ENCODE assay signal across 9 mouse cellular contexts in genomic region chr7:28488030-28488491, GRCm38 (mm10). TPM values are rescaled to one million over a fixed set of nuclear protein-coding genes. Genes with fewer than 3 reads are reported as not detected.
DNase-seq lines count a peak whose midpoint lies in the region; ATAC-seq and TF ChIP-seq lines count a peak whose summit lies in the region.
"Had no signal": no experiment of that assay in that cellular context is flagged by ENCODE, and none has a peak within 500 bp of the region (broad histone marks: within the 10 kb centered on the region; RNA-seq: fewer than 3 reads in every experiment).

No protein-coding gene starts in this region.

- H3K9ac ChIP-seq in liver, embryonic 14.5 days (replicated peaks) = no peak overlapping the region

- WGBS in liver, embryonic 14.5 days (ENCODE audit: insufficient replicate concordance) = 10% methylated on average over 16 of the region's 16 CpGs
- WGBS in olfactory bulb, adult 2 months = 3% methylated on average over 16 of the region's 16 CpGs

- TF ChIP-seq EP300 in liver, embryonic 14.5 days (IDR thresholded peaks at IDR 0.05; ENCODE audit: low read depth) = no peak

- peak overlapping the region; percentile 1; the same call in 1 of the 2 replicates for H3K4me2 ChIP-seq in liver, embryonic 14.5 days (ENCODE audit: low read depth)

- DNase-seq in cerebellum, adult 11-12 months = peak; percentile 21
- DNase-seq in A20 (ENCODE audit: low read depth, low spot score) = peak; percentile 53
- DNase-seq in fibroblast of lung, adult 2 months (ENCODE audit: low read depth) = peak; percentile 8
- DNase-seq in kidney, adult 9 months = peak; percentile 29
- DNase-seq in liver, embryonic 14.5 days (ENCODE audit: low read depth in 3 of 3, low spot score in 3 of 3) = no peak
- DNase-seq in gastrocnemius, postnatal 4 days (ENCODE audit: low spot score in 2 of 2) = no peak

- no peak overlapping the region for H3K27ac ChIP-seq in liver, embryonic 14.5 days
- no peak overlapping the region for H3K27ac ChIP-seq in olfactory bulb, adult 2 months (ENCODE audit: insufficient read depth, low read depth, low read length)

- no peaks in the 10 kb centered on the region for H3K9me3 ChIP-seq in liver, embryonic 14.5 days (ENCODE audit: control insufficient read depth, low read length)

- no peaks in the 10 kb centered on the region; a peak in 1 of 4 replicates for H3K4me1 ChIP-seq in liver, embryonic 14.5 days (replicated peaks; ENCODE audit: control insufficient read depth in 2 of 2, insufficient read depth in 2 of 2, low read length in 1 of 2)
- peaks cover 14% of the 10 kb centered on the region for H3K4me1 ChIP-seq in olfactory bulb, adult 2 months (ENCODE audit: control insufficient read depth, insufficient read depth, low read length)

- no peak for TF ChIP-seq POLR2A in olfactory bulb, adult 2 months (IDR thresholded peaks at IDR 0.05; ENCODE audit: insufficient read depth, low read depth, low read length)

- no peak overlapping the region for H3K4me3 ChIP-seq in liver, embryonic 14.5 days (ENCODE audit: insufficient read depth in 1 of 2, low read depth in 2 of 2, low read length in 2 of 2)
- H3K4me3 ChIP-seq in olfactory bulb, adult 2 months (ENCODE audit: insufficient read depth, low read depth, low read length) = peak overlapping the region; percentile 33

- TF ChIP-seq CTCF in liver, embryonic 14.5 days (IDR thresholded peaks at IDR 0.05; ENCODE audit: low read depth) = no peak
- TF ChIP-seq CTCF in olfactory bulb, adult 2 months (IDR thresholded peaks at IDR 0.05; ENCODE audit: insufficient read depth, low read depth, low read length) = no peak

- no peaks in the 10 kb centered on the region for H3K36me3 ChIP-seq in liver, embryonic 14.5 days (replicated peaks; ENCODE audit: control insufficient read depth, insufficient read depth, low read depth)

- peaks cover 5% of the 10 kb centered on the region; the same call in 1 of the 2 replicates for H3K27me3 ChIP-seq in liver, embryonic 14.5 days (ENCODE audit: control insufficient read depth, insufficient read depth, low read length)

- no peak for ATAC-seq in cerebellum, adult (ENCODE audit: insufficient number of reproducible peaks, low FRiP score, low TSS enrichment)
- no peak for ATAC-seq in liver, embryonic 14.5 days (ENCODE audit: insufficient read depth)

RNA-seq across cellular contexts. Expression of gene Ifnl2, which starts 22.2 kb away (rescaled TPM):
- not detected in 2 replicates for polyA plus RNA-seq in liver, embryonic 14.5 days (2012; rRNA removed)
- not detected in 2 replicates for polyA plus RNA-seq in liver, embryonic 14.5 days (2014; fragmentation: Nextera tagmentation; extraction: Ambion mirVana)
- not detected in 2 replicates for polyA plus RNA-seq in olfactory bulb, adult 2 months (2012; ENCODE audit: insufficient read depth, insufficient read length, low replicate concordance, missing spikeins)
- not detected for total RNA-seq in gastrocnemius, postnatal 4 days (2021)
- polyA plus RNA-seq: gonadal fat pad, adult 2 months had no signal

RNA-seq across cellular contexts. Expression of gene Ifnl3, which starts 34.6 kb away (rescaled TPM):
- polyA plus RNA-seq in liver, embryonic 14.5 days (2012; rRNA removed) = not detected in 2 replicates
- not detected in 2 replicates for polyA plus RNA-seq in liver, embryonic 14.5 days (2014; fragmentation: Nextera tagmentation; extraction: Ambion mirVana)
- not detected in 2 replicates for polyA plus RNA-seq in olfactory bulb, adult 2 months (2012; ENCODE audit: insufficient read depth, insufficient read length, low replicate concordance, missing spikeins)
- not detected for total RNA-seq in gastrocnemius, postnatal 4 days (2021)
- polyA plus RNA-seq: gonadal fat pad, adult 2 months had no signal

RNA-seq across cellular contexts. Expression of gene Lrfn1, which starts 36.3 kb away (rescaled TPM):
- polyA plus RNA-seq in liver, embryonic 14.5 days (2012; rRNA removed) = 0.41 and 0.58 TPM in 2 replicates
- 0.15 TPM in 1 of 2 replicates, not detected in the other for polyA plus RNA-seq in liver, embryonic 14.5 days (2014; fragmentation: Nextera tagmentation; extraction: Ambion mirVana)
- polyA plus RNA-seq in olfactory bulb, adult 2 months (2012; ENCODE audit: insufficient read depth, insufficient read length, low replicate concordance, missing spikeins) = not detected in 2 replicates
- 1 to 10 TPM; 3.3 to 3.6 TPM for total RNA-seq in gastrocnemius, postnatal 4 days (2021)

RNA-seq across cellular contexts. Expression of gene Gmfg, which starts 50.8 kb away (rescaled TPM):
- polyA plus RNA-seq in liver, embryonic 14.5 days (2012; rRNA removed) = 13.1 and 22.2 TPM in 2 replicates
- 31.4 and 39.3 TPM in 2 replicates for polyA plus RNA-seq in liver, embryonic 14.5 days (2014; fragmentation: Nextera tagmentation; extraction: Ambion mirVana)
- polyA plus RNA-seq in olfactory bulb, adult 2 months (2012; ENCODE audit: insufficient read depth, insufficient read length, low replicate concordance, missing spikeins) = not detected in 2 replicates
- 10 to 100 TPM; 16.1 to 16.2 TPM for total RNA-seq in gastrocnemius, postnatal 4 days (2021)

RNA-seq across cellular contexts. Expression of gene Sycn, which starts 52.6 kb away (rescaled TPM):
- not detected in 2 replicates for polyA plus RNA-seq in liver, embryonic 14.5 days (2012; rRNA removed)
- not detected in 2 replicates for polyA plus RNA-seq in liver, embryonic 14.5 days (2014; fragmentation: Nextera tagmentation; extraction: Ambion mirVana)
- not detected in 2 replicates for polyA plus RNA-seq in olfactory bulb, adult 2 months (2012; ENCODE audit: insufficient read depth, insufficient read length, low replicate concordance, missing spikeins)
- total RNA-seq in gastrocnemius, postnatal 4 days (2021) = not detected

Comparison
In these comparisons a context has a peak if more than half of its experiments do, and no peak if none do; other contexts are left out.
1. DNase-seq: peak in cerebellum, adult 11-12 months (single experiment), A20 (single experiment), fibroblast of lung, adult 2 months (single experiment) and kidney, adult 9 months (single experiment); none in liver, embryonic 14.5 days (0 of 3) and gastrocnemius, postnatal 4 days (0 of 2).